Mouse (Mus musculus): ENCODE data around the gene Edem3.

GRCm38 (mm10) chr1:151711062-151711461 lies 44.1 kb upstream of the Edem3 start:
- TF ChIP-seq POLR2A (IDR thresholded peaks at IDR 0.05; ENCODE audit: borderline replicate concordance, control insufficient read depth, low read depth, low read length) (no peak), CTCF (IDR thresholded peaks at IDR 0.05; ENCODE audit: control insufficient read depth, insufficient read depth, low read length) (no peak)
